Comparison of ENCODE assay signal across 15 mouse cellular contexts in the genomic region with DNA sequence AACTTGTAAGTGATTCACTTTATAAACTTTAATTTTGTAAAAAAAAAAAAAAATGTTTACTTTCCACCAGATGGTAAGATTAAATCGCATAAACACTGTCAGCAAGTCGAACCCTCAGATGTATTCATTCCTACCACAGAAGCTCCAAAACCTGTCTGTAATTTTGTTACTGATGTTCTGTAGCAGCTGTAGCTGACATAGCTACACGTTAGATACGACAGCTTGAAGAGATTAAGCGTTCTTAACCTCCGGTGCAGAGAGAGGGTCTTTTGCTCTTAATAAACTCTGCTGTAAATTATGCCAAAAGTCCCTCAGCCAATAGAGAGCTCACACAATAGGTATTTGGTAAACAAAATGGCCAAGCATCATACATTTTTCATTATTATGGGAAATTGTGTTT.
"Had no signal": no experiment of that assay in that cellular context is flagged by ENCODE, and none has a peak within 500 bp of the region (broad histone marks: within the 10 kb centered on the region; RNA-seq: fewer than 3 reads in every experiment).

No protein-coding gene starts in this region.

- DNase-seq: kidney, adult 11 months; kidney, adult 9 months; kidney, postnatal 36 days; layer of hippocampus, adult 9-11 months; layer of hippocampus, postnatal 36 days; lung, postnatal 14 days; right cerebral cortex, adult 18-20 months; right cerebral cortex, postnatal 25 days; thymus, postnatal 4 days had no signal

- H3K9me3 ChIP-seq: liver, embryonic 15.5 days; midbrain, embryonic 13.5 days; neural tube, embryonic 15.5 days had no signal

- ATAC-seq: midbrain, embryonic 13.5 days had no signal

- H3K4me2 ChIP-seq: liver, embryonic 11.5 days; liver, embryonic 15.5 days; midbrain, embryonic 13.5 days; neural tube, embryonic 15.5 days had no signal

- H3K9ac ChIP-seq: liver, embryonic 15.5 days; midbrain, embryonic 13.5 days; neural tube, embryonic 15.5 days had no signal

- H3K36me3 ChIP-seq: liver, embryonic 15.5 days; midbrain, embryonic 13.5 days; neural tube, embryonic 15.5 days had no signal

- H3K27me3 ChIP-seq: liver, embryonic 15.5 days; midbrain, embryonic 13.5 days; neural tube, embryonic 15.5 days had no signal

- H3K27ac ChIP-seq: kidney, postnatal 0 days; liver, embryonic 15.5 days; midbrain, embryonic 13.5 days; neural tube, embryonic 15.5 days had no signal

- H3K4me1 ChIP-seq: liver, embryonic 15.5 days had no signal

- H3K4me3 ChIP-seq: liver, embryonic 15.5 days; midbrain, embryonic 13.5 days; myocyte; neural tube, embryonic 15.5 days had no signal
